Mouse (Mus musculus) Patski (cell line): ENCODE measurements at regions not wholly inside any gene's neighbourhood (a gene's known extent, or its start where the extent isn't known, plus 50 kb on each side); places are given as distances from the start of the nearest gene placed in this dataset.

Experiments
- ATAC-seq: fragments of 100-300 bp; one replicate; pipeline ENCODE4 v1.8.0; 2021
- CTCF ChIA-PET: fragments of 350-600 bp; sonication (Branson Sonifier 250); formaldehyde crosslinking; loops from one replicate; lab custom pipeline; 2022; ENCODE audit warnings: inconsistent platforms; lab: Charles Lee
- POLR2A ChIA-PET: fragments of 350-600 bp; sonication (Branson Sonifier 250); formaldehyde crosslinking; loops from one replicate; lab custom pipeline; 2022; ENCODE audit warnings: antibody characterized with exemption, inconsistent platforms; lab: Charles Lee
- DNase-seq: peaks from one replicate; pipeline ENCODE4 v3.0.0-alpha.2; 2011; ENCODE audit warnings: low read depth, low spot score
- H3K27me3 ChIP-seq: fragments of 371-371 bp; one replicate; pipeline ENCODE4 v1.5.1; 2021
- CTCF ChIP-seq: fragments of 100-300 bp; IDR thresholded peaks from one replicate; pipeline ENCODE4 v1.5.1; 2021
- in situ Hi-C: fragments of 300-500 bp; cut with MboI; formaldehyde crosslinking; loops from 3 replicates; pipeline ENCODE4 v1.11.1; 2018; ENCODE audit warnings: low pct_unique_long_range_greater_than_20kb, mixed read lengths

DNA sequence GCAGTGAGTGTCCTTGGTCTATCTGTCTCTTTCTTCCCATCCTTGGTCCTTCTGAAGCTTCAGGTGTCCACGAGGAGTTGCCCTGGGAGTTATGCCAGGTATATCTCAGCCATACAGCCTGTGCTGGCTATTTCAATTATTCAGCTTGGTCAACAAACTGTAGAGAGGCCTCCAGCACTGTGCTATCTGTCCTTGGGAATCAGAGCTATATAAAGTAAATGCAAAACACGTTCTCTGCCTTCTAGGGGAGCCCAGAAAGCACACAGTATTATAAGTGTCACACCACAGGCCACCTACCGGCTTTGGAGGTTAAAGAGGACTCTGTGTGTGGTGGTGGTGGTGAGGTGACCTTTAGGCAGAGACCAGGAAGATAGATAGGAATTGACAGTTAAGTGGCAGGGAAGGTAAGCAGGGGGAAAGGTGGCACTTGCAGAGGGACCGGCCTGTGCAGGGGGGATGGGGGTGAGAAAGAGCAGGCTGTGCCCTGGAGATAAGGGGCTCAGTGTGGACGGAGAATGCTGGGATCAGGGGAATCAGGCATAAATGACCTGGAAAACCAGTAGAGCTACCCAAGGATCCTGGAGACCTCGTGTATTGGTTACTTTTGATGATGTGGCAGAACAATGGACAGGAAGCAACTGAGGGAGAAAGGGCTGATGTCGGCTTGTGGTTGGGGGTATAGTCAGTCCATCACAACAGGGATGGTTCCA is 425.9 kb downstream of the Fut8 start:
- DNase-seq (no peak), ATAC-seq (no peak)
- no peak for TF ChIP-seq CTCF
- in situ Hi-C loops = loop anchor here (25.0 kb wide), 1 partner anchor 827 kb away; no protein-coding TSS in a partner anchor
- H3K27me3 ChIP-seq = no peaks in the 10 kb centered on the region
- CTCF ChIA-PET = no interaction called here
- POLR2A ChIA-PET = no interaction called here

GRCm38 (mm10) chr12:77666411-77666810 is 428.5 kb downstream of the Fut8 start:
- no peak for DNase-seq
- CTCF ChIA-PET = interaction anchor here (1.2 to 2.2 kb wide), 4 partner anchors 13 to 666 kb away, joined by 3 to 8 read pairs (median 4); no protein-coding TSS in a partner anchor
- no peak for ATAC-seq
- in situ Hi-C loops = loop anchor here (25.0 kb wide), 1 partner anchor 829 kb away; no protein-coding TSS in a partner anchor
- POLR2A ChIA-PET = no interaction called here
- no peak for TF ChIP-seq CTCF
- H3K27me3 ChIP-seq = no peaks in the 10 kb centered on the region

DNA sequence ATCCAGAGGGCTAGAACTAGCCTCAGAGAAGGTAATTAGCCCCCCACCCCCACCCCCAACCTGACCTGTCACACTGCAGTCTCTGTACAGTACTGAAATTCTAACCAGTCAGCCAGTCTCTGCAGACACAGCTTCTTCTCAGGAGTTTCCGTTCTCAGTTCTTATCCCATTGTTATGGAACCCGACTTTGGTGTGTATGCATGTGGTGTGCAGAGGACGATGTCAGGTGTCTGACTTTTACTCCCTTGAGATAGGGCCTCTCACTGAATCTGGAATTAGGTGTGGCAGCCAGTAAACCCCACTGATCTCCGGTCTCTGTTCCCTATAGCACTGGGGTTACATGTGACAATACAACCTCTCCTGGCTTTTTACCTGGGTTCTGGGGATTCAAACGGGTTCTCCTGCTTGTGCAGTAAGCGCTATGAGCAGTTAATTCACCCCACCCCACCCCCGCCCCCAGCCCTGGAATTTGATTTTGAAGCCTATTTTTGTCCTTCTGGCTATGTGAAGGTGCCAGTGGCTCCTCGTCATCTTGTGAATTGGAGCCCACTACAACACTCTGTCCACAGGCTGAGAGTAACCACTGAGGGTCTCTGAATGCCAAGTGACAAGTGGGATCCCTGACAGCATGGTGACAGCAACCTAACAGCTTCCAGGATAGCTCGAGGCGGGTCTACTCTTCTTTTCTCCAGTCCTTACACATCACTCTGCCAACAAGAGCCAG is 429.4 kb downstream of the Fut8 start:
- ChIA-PET CTCF (interaction anchor here (1.0 to 2.2 kb wide), 8 partner anchors 9 to 667 kb away, joined by 3 to 8 read pairs (median 4); no protein-coding TSS in a partner anchor), POLR2A (interaction anchor here (0.7 kb wide), 1 partner anchor 114 kb away, joined by 3 read pairs; no protein-coding TSS in a partner anchor)
- H3K27me3 ChIP-seq = peaks cover 2% of the 10 kb centered on the region
- no peak for TF ChIP-seq CTCF
- DNase-seq = no peak
- no peak for ATAC-seq
- in situ Hi-C loops = loop anchor here (25.0 kb wide), 1 partner anchor 830 kb away; no protein-coding TSS in a partner anchor

DNA sequence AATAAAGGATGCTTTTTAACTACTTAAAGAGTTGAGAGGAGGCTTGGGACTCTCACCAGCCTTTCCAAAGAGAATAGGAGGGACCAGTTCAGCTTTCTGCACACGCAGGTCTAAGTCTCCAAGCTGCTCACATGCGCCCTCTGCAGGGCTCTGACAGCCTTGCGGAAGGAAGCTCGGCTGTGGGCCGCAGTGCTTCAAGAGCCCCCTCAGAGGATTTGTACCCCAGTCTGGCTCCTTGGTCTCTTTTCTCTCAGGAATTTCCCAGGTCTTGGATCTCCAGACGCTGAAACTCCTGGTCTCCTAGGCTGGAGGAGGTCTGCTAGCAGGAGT is 429.9 kb downstream of the Fut8 start:
- peaks cover 4% of the 10 kb centered on the region for H3K27me3 ChIP-seq
- ChIA-PET CTCF (interaction anchor here (0.9 to 2.2 kb wide), 10 partner anchors 9 to 668 kb away, joined by 3 to 8 read pairs (median 3); no protein-coding TSS in a partner anchor), POLR2A (interaction anchor here (0.7 kb wide), 1 partner anchor 113 kb away, joined by 3 read pairs; no protein-coding TSS in a partner anchor)
- no peak for ATAC-seq
- TF ChIP-seq CTCF = peak; percentile 86
- no peak for DNase-seq
- in situ Hi-C loops = loop anchor here (25.0 kb wide), 1 partner anchor 831 kb away; no protein-coding TSS in a partner anchor

DNA sequence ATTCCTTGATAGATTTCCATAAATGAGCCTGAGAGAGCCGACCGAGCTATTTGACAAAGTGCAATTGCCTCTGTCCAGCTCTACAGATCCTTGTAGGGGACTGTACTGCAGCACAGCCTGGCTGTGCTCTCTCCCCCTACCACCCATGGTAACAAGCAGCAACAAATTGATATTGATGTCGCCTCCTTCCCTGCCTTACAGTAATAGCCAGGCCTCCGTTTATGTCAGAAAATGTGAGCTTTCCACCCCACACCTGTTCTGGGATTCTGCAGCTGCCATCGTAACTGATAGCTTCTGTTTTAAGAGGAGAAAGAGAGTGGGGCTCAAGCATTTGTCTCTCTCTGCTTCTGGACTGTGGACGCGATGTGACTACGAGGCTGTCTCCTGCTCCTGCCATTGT is 432.6 kb downstream of the Fut8 start:
- ChIA-PET CTCF (interaction anchor here (0.9 kb wide), 1 partner anchor 12 kb away, joined by 3 read pairs; no protein-coding TSS in a partner anchor), POLR2A (no interaction called here)
- in situ Hi-C loops = loop anchor here (5.0 to 25.0 kb wide), 2 partner anchors 428 to 833 kb away; no protein-coding TSS in a partner anchor
- TF ChIP-seq CTCF = no peak
- ATAC-seq (no peak), DNase-seq (no peak)
- H3K27me3 ChIP-seq = peaks cover 4% of the 10 kb centered on the region

- no peak for DNase-seq
- H3K27me3 ChIP-seq = peaks cover 4% of the 10 kb centered on the region
- TF ChIP-seq CTCF = no peak
- ChIA-PET POLR2A (no interaction called here), CTCF (interaction anchor here (1.1 kb wide), 1 partner anchor 33 kb away, joined by 3 read pairs; no protein-coding TSS in a partner anchor)
- in situ Hi-C loops = loop anchor here (5.0 to 25.0 kb wide), 2 partner anchors 432 to 837 kb away; no protein-coding TSS in a partner anchor
- ATAC-seq = no peak
These were observed 436.4 kb downstream of the Fut8 start for GRCm38 (mm10) chr12:77674352-77674751.

GRCm38 (mm10) chr12:77674755-77675154 is 436.8 kb downstream of the Fut8 start:
- POLR2A ChIA-PET = no interaction called here
- ATAC-seq (no peak), DNase-seq (no peak)
- in situ Hi-C loops = loop anchor here (5.0 to 25.0 kb wide), 3 partner anchors 432 to 837 kb away; no protein-coding TSS in a partner anchor
- peak; percentile 71 for TF ChIP-seq CTCF
- H3K27me3 ChIP-seq = peaks cover 4% of the 10 kb centered on the region
- CTCF ChIA-PET = interaction anchor here (0.8 to 1.1 kb wide), 2 partner anchors 33 to 94 kb away, joined by 3 read pairs; no protein-coding TSS in a partner anchor

- ChIA-PET CTCF (interaction anchor here (0.8 kb wide), 1 partner anchor 12 kb away, joined by 3 read pairs; no protein-coding TSS in a partner anchor), POLR2A (no interaction called here)
- ATAC-seq = no peak
These were observed 440.1 kb downstream of the Fut8 start for GRCm38 (mm10) chr12:77678040-77678439.

DNA sequence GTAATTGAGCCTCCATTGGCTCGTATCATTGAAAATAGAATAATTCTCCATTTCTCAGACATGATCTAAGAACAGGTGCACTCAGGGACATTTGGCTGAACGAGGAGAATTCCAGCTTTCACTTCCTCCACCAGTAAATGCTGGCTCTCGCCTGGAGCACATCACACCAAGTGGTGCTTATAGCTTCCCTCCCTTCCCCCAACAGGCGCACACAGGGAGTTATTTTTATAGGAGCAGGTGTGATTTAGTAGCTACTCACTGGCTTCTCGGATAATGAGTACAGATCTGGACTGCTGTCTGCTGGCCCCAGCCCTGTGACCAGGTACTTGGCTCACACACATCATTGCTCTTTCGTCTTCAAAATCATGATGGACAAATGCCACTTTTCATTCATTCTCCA is 456.2 kb downstream of the Fut8 start:
- TF ChIP-seq CTCF = no peak
- DNase-seq (no peak), ATAC-seq (no peak)
- peaks cover 5% of the 10 kb centered on the region for H3K27me3 ChIP-seq
- in situ Hi-C loops = no loop called here
- POLR2A ChIA-PET = no interaction called here
- CTCF ChIA-PET = interaction anchor here (1.1 kb wide), 1 partner anchor 13 kb away, joined by 3 read pairs; no protein-coding TSS in a partner anchor

More at GRCm38 (mm10) chr12:77678040-77678439, 440.1 kb downstream of the Fut8 start:
- in situ Hi-C loops = loop anchor here (5.0 kb wide), 1 partner anchor 681 kb away; no protein-coding TSS in a partner anchor
- no peak for DNase-seq
- no peaks in the 10 kb centered on the region for H3K27me3 ChIP-seq
- no peak for TF ChIP-seq CTCF

- TF ChIP-seq CTCF = no peak
- H3K27me3 ChIP-seq = peaks cover 5% of the 10 kb centered on the region
- ATAC-seq (no peak), DNase-seq (no peak)
- ChIA-PET CTCF (interaction anchor here (0.8 kb wide), 1 partner anchor 28 kb away, joined by 3 read pairs; no protein-coding TSS in a partner anchor), POLR2A (no interaction called here)
- in situ Hi-C loops = no loop called here
These were observed 458.2 kb downstream of the Fut8 start for GRCm38 (mm10) chr12:77696039-77696631.
